Mouse (Mus musculus): Measurements from ENCODE around the gene Fgd2.

GRCm38 (mm10) chr17:29380241-29380640 lies 19.5 kb downstream of the Fgd2 start:
- TF ChIP-seq POLR2A (IDR thresholded peaks at IDR 0.05; ENCODE audit: extremely low read depth, insufficient read depth, low read length): no peak
- TF ChIP-seq CTCF (IDR thresholded peaks at IDR 0.05; ENCODE audit: low read depth, low read length): no peak

Measured in liver, adult 2 months (tissue).